Mouse (Mus musculus): Measurements from ENCODE around the gene Pgbd5.

GRCm38 (mm10) chr8:124439558-124439957 lies at the start of gene Pgbd5:
- no peak for TF ChIP-seq CTCF (IDR thresholded peaks at IDR 0.05; ENCODE audit: extremely low read depth, insufficient read depth, low read length)
- TF ChIP-seq POLR2A (IDR thresholded peaks at IDR 0.05; ENCODE audit: extremely low read depth, insufficient read depth, low read length) = no peak
